Mouse (Mus musculus) lung, adult 2 months (tissue): Measurements from ENCODE around the gene Defb25.

Experiments used
- CTCF ChIP-seq: fragments of 200-500 bp; IDR thresholded peaks from 2 replicates; pipeline ENCODE4 v1.5.1; 2011; ENCODE audit warnings: mild to moderate bottlenecking, low read length, control low read depth; ENCODE audit not compliant: insufficient read depth
- POLR2A ChIP-seq: fragments of 200-500 bp; IDR thresholded peaks from 2 replicates; pipeline ENCODE4 v1.6.1; 2011; ENCODE audit warnings: low read depth, mild to moderate bottlenecking, control low read depth, low read length, borderline replicate concordance; ENCODE audit errors: extremely low read depth

GRCm38 (mm10) chr2:152633334-152633733 lies 10.5 kb upstream of the Defb25 start:
- no peak for TF ChIP-seq CTCF
- no peak for TF ChIP-seq POLR2A
